Mouse (Mus musculus) MEL (cell line): Measurements from ENCODE around the gene Cxcl10. TPM values are rescaled to one million over a fixed set of nuclear protein-coding genes. Genes with fewer than 3 reads are reported as not detected.

Source experiments
- DNase-seq: peaks from one replicate; pipeline ENCODE4 v3.0.0; 2011; ENCODE audit warnings: low read depth, low spot score
- H3K27ac ChIP-seq: 2 replicates; pipeline ENCODE4 v1.5.1; 2012; ENCODE audit warnings: low read depth, mild to moderate bottlenecking, control low read depth, low read length, moderate library complexity; ENCODE audit not compliant: control insufficient read depth
- H3K27me3 ChIP-seq, 2 experiments: fragments of 150-350 bp in 1 of 2; sonication (generic) in 1 of 2; 2 replicates each; pipeline ENCODE4 v1.6.1; 2012; ENCODE audit warnings: low read length in 2 of 2, mild to moderate bottlenecking in 2 of 2, improper control_type of control experiment in 1 of 2, moderate library complexity in 1 of 2; ENCODE audit not compliant: insufficient read depth in 2 of 2, control insufficient read depth in 1 of 2
- H3K36me3 ChIP-seq, 2 experiments: 2 replicates each; pipeline ENCODE4 v1.6.1; 2012 to 2014; ENCODE audit warnings: low read length in 2 of 2, improper control_type of control experiment in 1 of 2, inconsistent platforms in 1 of 2, mild to moderate bottlenecking in 1 of 2; ENCODE audit not compliant: insufficient read depth in 2 of 2, control insufficient read depth in 1 of 2
- H3K4me1 ChIP-seq, 2 experiments: fragments of 150-350 bp in 1 of 2; sonication (generic) in 1 of 2; 2 replicates each; pipeline ENCODE4 v1.6.1; 2012; ENCODE audit warnings: low read length in 2 of 2, improper control_type of control experiment in 1 of 2, mild to moderate bottlenecking in 1 of 2; ENCODE audit not compliant: insufficient read depth in 2 of 2, control insufficient read depth in 1 of 2
- H3K4me3 ChIP-seq, 2 experiments: fragments of 150-350 bp in 1 of 2; sonication (generic) in 1 of 2; 2 replicates each; pipeline ENCODE4 v1.5.1; 2012; ENCODE audit warnings: low read depth in 2 of 2, low read length in 2 of 2, mild to moderate bottlenecking in 2 of 2, moderate library complexity in 2 of 2, control low read depth in 1 of 2, improper control_type of control experiment in 1 of 2; ENCODE audit not compliant: control insufficient read depth in 1 of 2, insufficient read depth in 1 of 2
- H3K79me2 ChIP-seq: 2 replicates; pipeline ENCODE4 v1.6.1; 2012; ENCODE audit warnings: mild to moderate bottlenecking, low read length, moderate library complexity; ENCODE audit not compliant: control insufficient read depth, poor library complexity, insufficient read depth
- H3K9ac ChIP-seq: 2 replicates; pipeline ENCODE4 v1.6.1; 2012; ENCODE audit warnings: low read depth, mild to moderate bottlenecking, control low read depth, low read length, moderate library complexity; ENCODE audit not compliant: control insufficient read depth, poor library complexity, severe bottlenecking
- H3K9me3 ChIP-seq: fragments of 150-350 bp; sonication (generic); replicated peaks from 2 replicates; pipeline ENCODE4 v1.6.1; 2012; ENCODE audit warnings: mild to moderate bottlenecking, low read length, improper control_type of control experiment, moderate library complexity; ENCODE audit not compliant: insufficient read depth
- BHLHE40 ChIP-seq: IDR thresholded peaks from 2 replicates; pipeline ENCODE4 v1.6.1; 2012; ENCODE audit warnings: low read depth, mild to moderate bottlenecking, inconsistent platforms, low read length, improper control_type of control experiment, borderline replicate concordance
- CHD1 ChIP-seq: IDR thresholded peaks from 2 replicates; pipeline ENCODE4 v1.6.1; 2012; ENCODE audit warnings: low read depth, mild to moderate bottlenecking, inconsistent platforms, low read length, improper control_type of control experiment
- CHD2 ChIP-seq: IDR thresholded peaks from 2 replicates; pipeline ENCODE4 v1.6.1; 2011; ENCODE audit warnings: low read length, improper control_type of control experiment
- CTCF ChIP-seq, 3 experiments: IDR thresholded peaks in 2 of 3; conservative IDR thresholded peaks in 1 of 3; 2 replicates each; pipeline ENCODE4 v1.5.1; 2011 to 2012; ENCODE audit warnings: low read length in 3 of 3, low read depth in 2 of 3, mild to moderate bottlenecking in 2 of 3, improper control_type of control experiment in 1 of 3, inconsistent platforms in 1 of 3, mixed read lengths in 1 of 3, moderate library complexity in 1 of 3; ENCODE audit not compliant: control insufficient read depth in 1 of 3, insufficient read depth in 1 of 3, poor library complexity in 1 of 3, severe bottlenecking in 1 of 3
- E2F4 ChIP-seq: IDR thresholded peaks from 2 replicates; pipeline ENCODE4 v1.6.1; 2011; ENCODE audit warnings: low read depth, low read length, improper control_type of control experiment, borderline replicate concordance
- GABPA ChIP-seq: IDR thresholded peaks from 2 replicates; pipeline ENCODE4 v1.6.1; 2012; ENCODE audit warnings: low read depth, mild to moderate bottlenecking, inconsistent platforms, low read length, improper control_type of control experiment, moderate library complexity
- HCFC1 ChIP-seq: IDR thresholded peaks from 2 replicates; pipeline ENCODE4 v1.6.1; 2012; ENCODE audit warnings: low read depth, mild to moderate bottlenecking, inconsistent platforms, low read length, improper control_type of control experiment, moderate library complexity
- JUND ChIP-seq: IDR thresholded peaks from 2 replicates; pipeline ENCODE4 v1.6.1; 2011; ENCODE audit warnings: low read depth, mild to moderate bottlenecking, improper control_type of control experiment, low read length
- KAT2A ChIP-seq: conservative IDR thresholded peaks from 2 replicates; pipeline ENCODE4 v1.6.1; 2012; ENCODE audit warnings: low read depth, low read length, improper control_type of control experiment, inconsistent platforms
- MAFK ChIP-seq: IDR thresholded peaks from 2 replicates; pipeline ENCODE4 v1.6.1; 2011; ENCODE audit warnings: low read depth, mild to moderate bottlenecking, low read length, improper control_type of control experiment, borderline replicate concordance
- MEF2A ChIP-seq: IDR thresholded peaks from 2 replicates; pipeline ENCODE4 v1.6.1; 2014; ENCODE audit warnings: low read depth, mild to moderate bottlenecking, inconsistent platforms, low read length, improper control_type of control experiment; ENCODE audit not compliant: poor library complexity, insufficient replicate concordance, severe bottlenecking; ENCODE audit errors: extremely low read depth
- MXI1 ChIP-seq: IDR thresholded peaks from 2 replicates; pipeline ENCODE4 v1.6.1; 2011; ENCODE audit warnings: mild to moderate bottlenecking, low read depth, low read length, improper control_type of control experiment
- MYB ChIP-seq: IDR thresholded peaks from 2 replicates; pipeline ENCODE4 v1.6.1; 2011; ENCODE audit warnings: mild to moderate bottlenecking, low read depth, low read length, improper control_type of control experiment
- MYC ChIP-seq: IDR thresholded peaks from 2 replicates; pipeline ENCODE4 v1.6.1; 2011; ENCODE audit warnings: low read depth, mild to moderate bottlenecking, low read length, improper control_type of control experiment, moderate library complexity
- NRF1 ChIP-seq: IDR thresholded peaks from 2 replicates; pipeline ENCODE4 v1.6.1; 2014; ENCODE audit warnings: low read depth, mild to moderate bottlenecking, inconsistent platforms, low read length, improper control_type of control experiment, moderate library complexity; ENCODE audit not compliant: poor library complexity, insufficient read depth, severe bottlenecking
- POLR2A ChIP-seq, 2 experiments: IDR thresholded peaks; 2 replicates each; pipeline ENCODE4 v1.6.1; 2011 to 2012; ENCODE audit warnings: low read length in 2 of 2, mild to moderate bottlenecking in 2 of 2, control low read depth in 1 of 2, improper control_type of control experiment in 1 of 2, low read depth in 1 of 2, moderate library complexity in 1 of 2; ENCODE audit not compliant: control insufficient read depth in 1 of 2, insufficient read depth in 1 of 2, poor library complexity in 1 of 2
- POLR2AphosphoS2 ChIP-seq: IDR thresholded peaks from 2 replicates; pipeline ENCODE4 v1.6.1; 2011; ENCODE audit warnings: low read length, improper control_type of control experiment
- POLR2AphosphoS5 ChIP-seq: IDR thresholded peaks from 2 replicates; pipeline ENCODE4 v1.6.1; 2012; ENCODE audit warnings: low read depth, borderline replicate concordance, mild to moderate bottlenecking, inconsistent platforms, low read length, moderate library complexity, mixed read lengths
- RAD21 ChIP-seq: IDR thresholded peaks from 2 replicates; pipeline ENCODE4 v1.6.1; 2011; ENCODE audit warnings: mild to moderate bottlenecking, low read depth, low read length, improper control_type of control experiment
- SMC3 ChIP-seq: IDR thresholded peaks from 2 replicates; pipeline ENCODE4 v1.6.1; 2011; ENCODE audit warnings: low read depth, low read length, improper control_type of control experiment
- TAL1 ChIP-seq: IDR thresholded peaks from 2 replicates; pipeline ENCODE4 v1.6.1; 2012; ENCODE audit warnings: mild to moderate bottlenecking, inconsistent platforms, low read length, moderate library complexity, mixed read lengths
- TBP ChIP-seq: IDR thresholded peaks from 2 replicates; pipeline ENCODE4 v1.8.0; 2011; ENCODE audit warnings: low read depth, low read length, improper control_type of control experiment
- TCF12 ChIP-seq: IDR thresholded peaks from 2 replicates; pipeline ENCODE4 v1.6.1; 2014; ENCODE audit warnings: low read depth, mild to moderate bottlenecking, inconsistent platforms, low read length, improper control_type of control experiment, moderate library complexity
- UBTF ChIP-seq: IDR thresholded peaks from 2 replicates; pipeline ENCODE4 v1.6.1; 2012; ENCODE audit warnings: low read depth, mild to moderate bottlenecking, inconsistent platforms, low read length, improper control_type of control experiment, moderate library complexity, borderline replicate concordance; ENCODE audit not compliant: insufficient read depth
- USF1 ChIP-seq: IDR thresholded peaks from 2 replicates; pipeline ENCODE4 v1.6.1; 2014; ENCODE audit warnings: low read depth, mild to moderate bottlenecking, inconsistent platforms, low read length, improper control_type of control experiment, moderate library complexity
- ZC3H11A ChIP-seq: IDR thresholded peaks from 2 replicates; pipeline ENCODE4 v1.6.1; 2012; ENCODE audit warnings: low read depth, mild to moderate bottlenecking, inconsistent platforms, low read length, improper control_type of control experiment
- ZKSCAN1 ChIP-seq: IDR thresholded peaks from 2 replicates; pipeline ENCODE4 v1.6.1; 2012; ENCODE audit warnings: low read depth, mild to moderate bottlenecking, inconsistent platforms, low read length, improper control_type of control experiment, moderate library complexity
- ZMIZ1 ChIP-seq: IDR thresholded peaks from 2 replicates; pipeline ENCODE4 v1.6.1; 2012; ENCODE audit warnings: low read depth, mild to moderate bottlenecking, inconsistent platforms, low read length, improper control_type of control experiment, moderate library complexity
- ZNF384 ChIP-seq: IDR thresholded peaks from 2 replicates; pipeline ENCODE4 v1.6.1; 2012; ENCODE audit warnings: low read depth, mild to moderate bottlenecking, inconsistent platforms, low read length, improper control_type of control experiment
- polyA plus RNA-seq, 2 experiments: library from polyadenylated mRNA; stranded (reverse) in 1 of 2; unstranded in 1 of 2; fragments of >175 nt in 1 of 2; fragments of >200 nt in 1 of 2; gene quantifications; 2 replicates each; pipeline versions ENCODE4 v1.2.1 to v1.2.4; 2012; ENCODE audit warnings: low replicate concordance in 2 of 2, low read depth in 1 of 2; ENCODE audit not compliant: insufficient read length in 2 of 2, insufficient read depth in 1 of 2, missing spikeins in 1 of 2
- total RNA-seq: library from RNA; depleted of rRNA; stranded (reverse); fragments of 300-350 nt; gene quantifications from 2 replicates; pipeline ENCODE4 v1.2.3, GENCODE M21; 2012

Gene Cxcl10
- total and polyA plus RNA-seq, 3 experiments: 0.11 TPM; not detected in 2

- DNase-seq: peak; percentile 72
- TF ChIP-seq MYB (no peak), TCF12 (no peak), MAFK (no peak), POLR2AphosphoS2 (no peak), CHD2 (no peak), HCFC1 (no peak), SMC3 (peak; percentile 80), ZMIZ1 (no peak), POLR2A (IDR thresholded peaks at IDR 0.05; ENCODE audit: control insufficient read depth in 1 of 2, insufficient read depth in 1 of 2, low read depth in 1 of 2, low read length in 2 of 2, poor library complexity in 1 of 2) (no peak), POLR2AphosphoS5 (no peak), UBTF (no peak), TAL1 (no peak), MXI1 (0 out of 2 replicates have a peak, but pooled peaks have one; percentile 23), RAD21 (peak; percentile 81), NRF1 (no peak), JUND (no peak), BHLHE40 (no peak), TBP (no peak), ZNF384 (no peak), MYC (no peak), ZKSCAN1 (no peak), KAT2A (no peak), MEF2A (no peak), CHD1 (no peak), E2F4 (no peak), GABPA (no peak), CTCF (IDR thresholded peaks at IDR 0.05 in 2 of 3, conservative IDR thresholded peaks at IDR 0.05 in 1 of 3; ENCODE audit: control insufficient read depth in 1 of 3, insufficient read depth in 1 of 3, low read depth in 2 of 3, low read length in 3 of 3, poor library complexity in 1 of 3, severe bottlenecking in 1 of 3) (peak; percentile 80 to 91 (median 88)), ZC3H11A (peak; percentile 69), USF1 (no peak)
- Histone ChIP-seq H3K4me1 (peaks cover 0 to 3% of the 10 kb centered on the region in 2 experiments; a peak in 2 of 4 replicates), H3K79me2 (no peaks in the 10 kb centered on the region), H3K27me3 (no peaks in the 10 kb centered on the region; a peak in 1 of 4 replicates), H3K27ac (no peak overlapping the region), H3K9me3 (no peaks in the 10 kb centered on the region), H3K9ac (no peak overlapping the region), H3K4me3 (no peak overlapping the region), H3K36me3 (0 out of 4 replicates have a peak, but pooled peaks cover 0 to 3% of the 10 kb centered on the region in 2 experiments)
These were observed 36.2 kb upstream of the Cxcl10 start for GRCm38 (mm10) chr5:92384855-92385254.
